Mouse (Mus musculus): Measurements from ENCODE around the gene Gdpd3. TPM values are rescaled to one million over a fixed set of nuclear protein-coding genes. Genes with fewer than 3 reads are reported as not detected.

Gdpd3 gene
- polyA plus RNA-seq, 1 experiment, result 24.4 TPM

DNA sequence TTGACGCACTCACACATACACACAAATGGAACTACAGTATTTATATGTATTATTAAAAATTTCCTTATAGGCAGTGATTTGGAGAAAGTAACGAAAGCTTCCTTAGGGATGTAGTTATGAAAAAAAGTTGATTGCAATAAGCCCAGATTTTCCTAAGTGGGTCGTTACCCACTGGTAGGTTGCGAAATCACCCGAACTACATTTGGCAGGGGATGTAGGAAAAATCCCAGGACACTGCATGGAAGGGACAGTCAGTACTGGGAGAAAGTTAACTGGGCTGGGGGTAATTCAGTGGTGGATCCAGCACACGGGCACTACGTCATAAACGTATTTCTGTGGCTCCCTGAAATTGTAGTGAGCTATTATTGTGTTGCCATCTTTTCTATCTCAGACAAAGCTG, 50.4 kb downstream of the Gdpd3 start:
- H3K27me3 ChIP-seq (ENCODE audit: control insufficient read depth, insufficient read depth, low read length), result no peaks in the 10 kb centered on the region
- no peak overlapping the region for H3K27ac ChIP-seq (ENCODE audit: insufficient read depth, low read depth, low read length)
- no peak for TF ChIP-seq POLR2A (IDR thresholded peaks at IDR 0.05; ENCODE audit: low read depth, low read length)
- no peak for TF ChIP-seq CTCF (IDR thresholded peaks at IDR 0.05; ENCODE audit: extremely low read depth, insufficient read length, insufficient replicate concordance, low read depth, low read length)
- WGBS, result 69% methylated on average over 8 of the region's 8 CpGs
- H3K36me3 ChIP-seq (ENCODE audit: control insufficient read depth, insufficient read depth, low read length), result no peaks in the 10 kb centered on the region
- no peak overlapping the region for H3K4me3 ChIP-seq (ENCODE audit: low read depth, low read length)
- H3K4me1 ChIP-seq (ENCODE audit: control insufficient read depth, insufficient read depth, insufficient read length, low read length), result no peaks in the 10 kb centered on the region

DNA sequence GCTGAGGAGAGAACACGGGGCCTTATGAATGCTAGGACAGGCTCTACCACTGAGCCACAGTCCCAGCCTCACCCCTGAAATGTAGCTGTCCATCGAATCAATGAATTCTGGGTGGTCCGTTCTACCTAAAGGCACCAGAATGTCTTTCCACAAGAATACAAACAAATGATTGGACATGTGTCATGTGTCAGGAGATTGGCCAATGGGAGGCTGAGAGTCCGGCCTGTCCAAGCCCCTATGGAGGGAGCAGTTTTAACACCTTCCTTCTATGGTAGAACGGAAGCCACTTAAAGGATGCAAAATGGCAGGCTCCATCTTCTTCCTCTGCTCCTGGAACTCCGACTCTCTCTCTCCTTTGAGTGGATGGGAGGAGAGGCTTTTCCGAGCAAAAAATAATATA, 51.5 kb downstream of the Gdpd3 start:
- H3K27me3 ChIP-seq (ENCODE audit: control insufficient read depth, insufficient read depth, low read length), result peaks cover 2% of the 10 kb centered on the region; the same call in 1 of the 2 replicates
- H3K27ac ChIP-seq (ENCODE audit: insufficient read depth, low read depth, low read length), result no peak overlapping the region
- H3K36me3 ChIP-seq (ENCODE audit: control insufficient read depth, insufficient read depth, low read length), result no peaks in the 10 kb centered on the region
- TF ChIP-seq POLR2A (IDR thresholded peaks at IDR 0.05; ENCODE audit: low read depth, low read length) (no peak), CTCF (IDR thresholded peaks at IDR 0.05; ENCODE audit: extremely low read depth, insufficient read length, insufficient replicate concordance, low read depth, low read length) (no peak)
- H3K4me1 ChIP-seq (ENCODE audit: control insufficient read depth, insufficient read depth, insufficient read length, low read length), result no peaks in the 10 kb centered on the region
- no peak overlapping the region for H3K4me3 ChIP-seq (ENCODE audit: low read depth, low read length)
- 80% methylated on average over 7 of the region's 7 CpGs for WGBS

DNA sequence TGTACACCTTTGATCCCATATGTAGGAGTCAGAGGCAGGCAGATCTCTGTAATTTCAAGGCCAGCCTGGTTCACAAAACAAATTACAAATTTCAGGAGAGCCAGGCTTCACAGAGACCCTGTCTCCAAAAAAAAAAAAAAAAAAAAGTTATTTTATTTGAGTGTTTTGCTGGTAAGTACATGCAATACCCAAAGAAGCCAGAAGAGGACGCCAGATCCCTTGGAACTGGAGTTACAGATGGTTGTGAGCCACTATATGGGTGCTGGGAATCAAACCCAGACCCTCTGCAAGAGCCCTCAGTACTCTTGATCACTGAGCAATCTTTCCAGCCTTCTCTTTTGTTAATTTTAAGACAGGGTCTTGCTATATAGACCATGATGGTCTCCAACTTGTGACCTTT, 52.7 kb downstream of the Gdpd3 start:
- WGBS, result 29% methylated on average over 1 of the region's 1 CpGs
- TF ChIP-seq CTCF (IDR thresholded peaks at IDR 0.05; ENCODE audit: extremely low read depth, insufficient read length, insufficient replicate concordance, low read depth, low read length) (no peak), POLR2A (IDR thresholded peaks at IDR 0.05; ENCODE audit: low read depth, low read length) (no peak)

DNA sequence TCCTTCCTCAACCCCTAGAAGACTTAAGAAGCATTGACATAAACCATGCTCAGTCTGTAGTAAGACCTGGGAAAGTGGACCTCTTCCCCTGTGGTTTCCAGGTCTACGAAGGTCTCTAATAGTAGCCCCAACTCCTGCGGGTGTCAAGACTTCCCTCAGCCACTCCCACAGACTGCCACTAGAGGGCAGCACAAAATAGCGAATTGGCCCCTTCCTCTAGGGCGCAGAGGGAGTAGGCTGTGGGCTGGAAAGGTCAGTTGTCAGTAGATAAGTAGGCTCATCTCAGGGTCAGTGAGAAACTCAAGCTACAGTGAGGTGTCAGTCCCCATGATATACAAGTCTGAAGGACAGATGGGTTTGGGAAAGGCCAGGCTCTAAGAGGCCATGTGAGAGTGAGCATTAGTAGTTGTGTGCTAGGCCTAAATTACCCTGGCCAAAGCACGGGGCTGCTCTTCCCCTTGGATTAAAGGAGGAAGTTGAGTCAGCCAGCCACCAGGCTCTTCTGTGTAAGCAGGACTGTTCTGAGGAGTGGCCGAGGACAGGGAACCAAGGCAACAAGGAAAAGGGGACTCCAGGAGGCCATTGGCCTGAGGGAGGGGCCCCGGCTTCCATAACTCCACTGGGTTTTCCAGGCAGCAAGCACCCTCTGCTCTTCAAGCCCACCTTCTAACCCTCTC, 55.8 kb downstream of the Gdpd3 start:
- no peak overlapping the region for H3K4me3 ChIP-seq (ENCODE audit: low read depth, low read length)
- no peaks in the 10 kb centered on the region for H3K36me3 ChIP-seq (ENCODE audit: control insufficient read depth, insufficient read depth, low read length)
- 25% methylated on average over 7 of the region's 7 CpGs for WGBS
- H3K4me1 ChIP-seq (ENCODE audit: control insufficient read depth, insufficient read depth, insufficient read length, low read length), result no peaks in the 10 kb centered on the region; the same call in 1 of the 2 replicates
- H3K27ac ChIP-seq (ENCODE audit: insufficient read depth, low read depth, low read length), result no peak overlapping the region
- TF ChIP-seq CTCF (IDR thresholded peaks at IDR 0.05; ENCODE audit: extremely low read depth, insufficient read length, insufficient replicate concordance, low read depth, low read length) (peak; percentile 97; the same call in 1 of the 2 replicates), POLR2A (IDR thresholded peaks at IDR 0.05; ENCODE audit: low read depth, low read length) (no peak)
- H3K27me3 ChIP-seq (ENCODE audit: control insufficient read depth, insufficient read depth, low read length), result peaks cover 25% of the 10 kb centered on the region

More for the DNA sequence above, 52.7 kb downstream of the Gdpd3 start:
- H3K36me3 ChIP-seq (ENCODE audit: control insufficient read depth, insufficient read depth, low read length), result no peaks in the 10 kb centered on the region
- no peak overlapping the region for H3K27ac ChIP-seq (ENCODE audit: insufficient read depth, low read depth, low read length)
- no peak overlapping the region for H3K4me3 ChIP-seq (ENCODE audit: low read depth, low read length)
- no peaks in the 10 kb centered on the region; the same call in 1 of the 2 replicates for H3K4me1 ChIP-seq (ENCODE audit: control insufficient read depth, insufficient read depth, insufficient read length, low read length)
- H3K27me3 ChIP-seq (ENCODE audit: control insufficient read depth, insufficient read depth, low read length), result peaks cover 13% of the 10 kb centered on the region

DNA sequence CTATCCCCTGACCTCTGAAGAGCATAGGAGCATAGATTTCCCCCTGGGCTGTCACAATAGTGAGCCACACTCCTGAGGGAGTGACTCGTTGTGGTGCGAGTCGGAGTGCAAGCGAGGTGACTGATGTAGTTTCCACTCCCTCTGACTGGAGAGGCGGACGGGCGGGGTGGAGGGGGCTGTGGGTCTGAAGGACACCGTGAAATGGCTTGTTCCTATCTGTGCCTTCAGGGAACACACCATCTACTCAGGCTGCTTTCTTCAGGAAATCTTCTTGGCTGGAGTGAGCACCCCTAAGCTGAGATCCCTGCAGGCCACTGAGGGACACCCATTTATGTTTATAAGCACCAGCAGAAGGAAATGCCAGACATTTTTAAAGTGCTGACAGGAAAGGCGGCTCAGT, 56.6 kb downstream of the Gdpd3 start:
- 43% methylated on average over 9 of the region's 9 CpGs for WGBS

DNA sequence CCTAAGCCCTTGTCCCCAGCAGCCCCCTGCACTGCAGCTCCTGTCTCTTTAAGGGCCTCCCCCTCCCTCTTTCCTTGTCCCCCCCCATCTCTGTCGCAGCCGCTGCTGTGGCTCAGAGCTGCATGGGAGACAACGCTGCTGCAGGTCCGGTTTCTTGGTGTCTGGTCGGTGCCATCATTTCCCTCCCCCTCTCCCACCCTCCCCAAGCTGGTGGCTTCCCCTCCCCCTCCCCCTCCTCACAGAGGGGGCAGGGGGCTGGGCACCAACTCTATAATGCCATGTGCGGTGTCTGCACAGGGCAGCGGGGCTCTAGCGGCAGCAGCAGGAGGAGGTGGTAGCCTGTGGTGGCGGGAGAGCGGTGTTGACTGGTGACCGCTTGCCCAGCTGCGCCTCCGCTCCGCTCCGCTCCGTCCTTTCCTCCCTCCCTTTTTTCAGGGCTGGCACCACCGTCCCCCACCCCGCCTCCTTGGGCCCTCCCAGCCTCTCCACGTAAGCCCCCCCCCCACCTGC, 57.1 kb downstream of the Gdpd3 start:
- TF ChIP-seq CTCF (IDR thresholded peaks at IDR 0.05; ENCODE audit: extremely low read depth, insufficient read length, insufficient replicate concordance, low read depth, low read length) (no peak), POLR2A (IDR thresholded peaks at IDR 0.05; ENCODE audit: low read depth, low read length) (no peak)
- Histone ChIP-seq H3K4me1 (ENCODE audit: control insufficient read depth, insufficient read depth, insufficient read length, low read length) (no peaks in the 10 kb centered on the region; the same call in 1 of the 2 replicates), H3K36me3 (ENCODE audit: control insufficient read depth, insufficient read depth, low read length) (no peaks in the 10 kb centered on the region), H3K27me3 (ENCODE audit: control insufficient read depth, insufficient read depth, low read length) (peaks cover 25% of the 10 kb centered on the region), H3K27ac (ENCODE audit: insufficient read depth, low read depth, low read length) (no peak overlapping the region), H3K4me3 (ENCODE audit: low read depth, low read length) (peak overlapping the region; percentile 36; the same call in 1 of the 2 replicates)
- 6% methylated on average over 17 of the region's 19 CpGs for WGBS

More for the DNA sequence above, 56.6 kb downstream of the Gdpd3 start:
- peaks cover 25% of the 10 kb centered on the region for H3K27me3 ChIP-seq (ENCODE audit: control insufficient read depth, insufficient read depth, low read length)
- H3K27ac ChIP-seq (ENCODE audit: insufficient read depth, low read depth, low read length), result 0 out of 2 replicates have a peak overlapping the region, but pooled peaks have one; percentile 3
- H3K4me3 ChIP-seq (ENCODE audit: low read depth, low read length), result no peak overlapping the region; the same call in 1 of the 2 replicates
- no peaks in the 10 kb centered on the region for H3K36me3 ChIP-seq (ENCODE audit: control insufficient read depth, insufficient read depth, low read length)
- H3K4me1 ChIP-seq (ENCODE audit: control insufficient read depth, insufficient read depth, insufficient read length, low read length), result no peaks in the 10 kb centered on the region; the same call in 1 of the 2 replicates
- no peak for TF ChIP-seq CTCF (IDR thresholded peaks at IDR 0.05; ENCODE audit: extremely low read depth, insufficient read length, insufficient replicate concordance, low read depth, low read length)

DNA sequence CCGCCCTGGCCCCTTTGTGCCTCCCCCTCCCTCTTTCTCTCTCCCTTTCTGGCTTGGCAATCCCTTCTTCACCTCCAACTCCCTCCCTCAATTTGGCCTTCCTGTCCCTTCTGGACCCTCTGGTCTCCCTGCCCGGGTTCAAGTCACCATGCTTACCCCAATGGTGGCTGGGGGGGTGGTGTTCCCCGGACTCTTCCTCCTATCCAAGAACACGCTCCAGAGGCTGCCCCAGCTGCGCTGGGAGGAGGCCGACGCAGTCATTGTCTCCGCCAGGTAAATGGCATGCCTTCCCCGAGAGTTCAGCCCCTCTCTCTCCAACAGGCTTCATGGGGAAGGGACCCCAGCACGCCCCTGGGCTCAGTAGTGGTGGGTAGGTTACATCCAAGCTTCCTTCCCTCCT, 57.8 kb downstream of the Gdpd3 start:
- no peak overlapping the region for H3K27ac ChIP-seq (ENCODE audit: insufficient read depth, low read depth, low read length)
- TF ChIP-seq CTCF (IDR thresholded peaks at IDR 0.05; ENCODE audit: extremely low read depth, insufficient read length, insufficient replicate concordance, low read depth, low read length), result no peak
- no peak for TF ChIP-seq POLR2A (IDR thresholded peaks at IDR 0.05; ENCODE audit: low read depth, low read length)
- no peak overlapping the region for H3K4me3 ChIP-seq (ENCODE audit: low read depth, low read length)
- WGBS, result 16% methylated on average over 10 of the region's 10 CpGs
- no peaks in the 10 kb centered on the region; the same call in 1 of the 2 replicates for H3K4me1 ChIP-seq (ENCODE audit: control insufficient read depth, insufficient read depth, insufficient read length, low read length)
- no peaks in the 10 kb centered on the region for H3K36me3 ChIP-seq (ENCODE audit: control insufficient read depth, insufficient read depth, low read length)
- peaks cover 25% of the 10 kb centered on the region for H3K27me3 ChIP-seq (ENCODE audit: control insufficient read depth, insufficient read depth, low read length)

Other genes starting within 250 kb of the Gdpd3 start
- 37.3 and 79.1 TPM in 2 replicates for gene Eif3c, start 199.9 kb upstream of the Gdpd3 start, polyA plus RNA-seq (2012; rRNA removed)
- gene Apobr, start 181.4 kb upstream of the Gdpd3 start, polyA plus RNA-seq (2012; rRNA removed), result 2.3 TPM in 2 replicates
- 24.9 and 55.7 TPM in 2 replicates for gene Cln3, start 180.5 kb upstream of the Gdpd3 start, polyA plus RNA-seq (2012; rRNA removed)
- 0.15 and 0.51 TPM in 2 replicates for gene Il27, start 171.4 kb upstream of the Gdpd3 start, polyA plus RNA-seq (2012; rRNA removed)
- gene Nupr1, start 135.5 kb upstream of the Gdpd3 start, polyA plus RNA-seq (2012; rRNA removed), result 32.5 and 97.9 TPM in 2 replicates
- gene Sgf29, start 117.0 kb upstream of the Gdpd3 start, polyA plus RNA-seq (2012; rRNA removed), result 16.7 and 23.9 TPM in 2 replicates
- 5.0 and 7.4 TPM in 2 replicates for gene Sult1a1, start 89.9 kb upstream of the Gdpd3 start, polyA plus RNA-seq (2012; rRNA removed)
- 35.8 and 40.6 TPM in 2 replicates for gene Bola2, start 70.9 kb upstream of the Gdpd3 start, polyA plus RNA-seq (2012; rRNA removed)
- gene Slx1b, start 70.5 kb upstream of the Gdpd3 start, polyA plus RNA-seq (2012; rRNA removed), result 7.9 and 16.0 TPM in 2 replicates
- 114 and 157 TPM in 2 replicates for gene Coro1a, start 58.5 kb upstream of the Gdpd3 start, polyA plus RNA-seq (2012; rRNA removed)
- 208 and 472 TPM in 2 replicates for gene Mapk3, start 6.7 kb upstream of the Gdpd3 start, polyA plus RNA-seq (2012; rRNA removed)
- gene Ypel3, start 10.6 kb downstream of the Gdpd3 start, polyA plus RNA-seq (2012; rRNA removed), result 153 and 244 TPM in 2 replicates
- gene Tbx6, start 15.1 kb downstream of the Gdpd3 start, polyA plus RNA-seq (2012; rRNA removed), result 1.4 and 2.4 TPM in 2 replicates
- 101 and 199 TPM in 2 replicates for gene Ppp4c, start 26.2 kb downstream of the Gdpd3 start, polyA plus RNA-seq (2012; rRNA removed)
- gene Fam57b, start 31.3 kb downstream of the Gdpd3 start, polyA plus RNA-seq (2012; rRNA removed), result 2.2 and 4.1 TPM in 2 replicates
- gene 4930451I11Rik, start 65.3 kb downstream of the Gdpd3 start, polyA plus RNA-seq (2012; rRNA removed), result not detected in 2 replicates
- not detected in 2 replicates for gene Doc2a, start 81.1 kb downstream of the Gdpd3 start, polyA plus RNA-seq (2012; rRNA removed)
- gene Hirip3, start 95.6 kb downstream of the Gdpd3 start, polyA plus RNA-seq (2012; rRNA removed), result 1.3 and 3.6 TPM in 2 replicates
- 16.5 and 42.8 TPM in 2 replicates for gene Ino80e, start 96.0 kb downstream of the Gdpd3 start, polyA plus RNA-seq (2012; rRNA removed)
- 42.3 and 77.4 TPM in 2 replicates for gene Taok2, start 118.4 kb downstream of the Gdpd3 start, polyA plus RNA-seq (2012; rRNA removed)
- gene Tmem219, start 156.6 kb downstream of the Gdpd3 start, polyA plus RNA-seq (2012; rRNA removed), result 51.5 and 143 TPM in 2 replicates
- 9.1 and 18.8 TPM in 2 replicates for gene Kctd13, start 162.5 kb downstream of the Gdpd3 start, polyA plus RNA-seq (2012; rRNA removed)
- gene Asphd1, start 183.2 kb downstream of the Gdpd3 start, polyA plus RNA-seq (2012; rRNA removed), result 0.18 and 0.19 TPM in 2 replicates
- 1.3 and 2.6 TPM in 2 replicates for gene Sez6l2, start 184.2 kb downstream of the Gdpd3 start, polyA plus RNA-seq (2012; rRNA removed)
- gene Cdipt, start 209.6 kb downstream of the Gdpd3 start, polyA plus RNA-seq (2012; rRNA removed), result 157 and 467 TPM in 2 replicates
- 0.15 and 0.74 TPM in 2 replicates for gene Cdiptos, start 209.8 kb downstream of the Gdpd3 start, polyA plus RNA-seq (2012; rRNA removed)
- 148 and 353 TPM in 2 replicates for gene Mvp, start 248.3 kb downstream of the Gdpd3 start, polyA plus RNA-seq (2012; rRNA removed)

All from small intestine, adult 2 months (tissue).